Mouse (Mus musculus) forebrain, embryonic 16.5 days (tissue): ENCODE measurements around the gene Pam16. TPM values are rescaled to one million over a fixed set of nuclear protein-coding genes. Genes with fewer than 3 reads are reported as not detected.

Experiments
- ATAC-seq: fragments of 200-750 bp; cut with Nextera tagmentation; 2 replicates; pipeline ENCODE4 v1.8.0; 2017; ENCODE audit warnings: mild to moderate bottlenecking, moderate library complexity
- H3K27ac ChIP-seq: fragments of 300-500 bp; sonication (generic); 2 replicates; pipeline ENCODE4 v1.5.1; 2014; ENCODE audit warnings: low read length, control low read depth
- H3K27me3 ChIP-seq: fragments of 300-500 bp; sonication (generic); replicated peaks from 2 replicates; pipeline ENCODE4 v1.6.1; 2014; ENCODE audit warnings: low read length; ENCODE audit not compliant: control insufficient read depth, insufficient read depth
- H3K36me3 ChIP-seq: fragments of 300-500 bp; sonication (generic); 2 replicates; pipeline ENCODE4 v1.6.1; 2014; ENCODE audit not compliant: control insufficient read depth, insufficient read depth
- H3K4me1 ChIP-seq: fragments of 300-500 bp; sonication (generic); replicated peaks from 2 replicates; pipeline ENCODE4 v1.6.1; 2014; ENCODE audit warnings: low read length; ENCODE audit not compliant: control insufficient read depth, insufficient read depth
- H3K4me2 ChIP-seq: fragments of 300-500 bp; sonication (generic); 2 replicates; pipeline ENCODE4 v1.6.1; 2014; ENCODE audit warnings: mild to moderate bottlenecking, low read length, control low read depth
- H3K4me3 ChIP-seq: fragments of 300-500 bp; sonication (generic); replicated peaks from 2 replicates; pipeline ENCODE4 v1.5.1; 2014; ENCODE audit warnings: mild to moderate bottlenecking, low read length, control low read depth
- H3K9ac ChIP-seq: fragments of 300-500 bp; sonication (generic); replicated peaks from 2 replicates; pipeline ENCODE4 v1.6.1; 2014; ENCODE audit warnings: low read depth, low read length, control low read depth
- H3K9me3 ChIP-seq: fragments of 300-500 bp; sonication (generic); 2 replicates; pipeline ENCODE4 v1.6.1; 2016; ENCODE audit warnings: low read length; ENCODE audit not compliant: control insufficient read depth
- WGBS: fragments of 180-500 bp; shearing (Covaris S2); extraction: QIAGEN DNeasy Blood & Tissue Kit; methylation state at CpG from one replicate; pipeline ENCODE4 v1.1.7; 2014; 5-methylcytosine and 5-hydroxymethylcytosine counted together
- polyA plus RNA-seq: library from polyadenylated mRNA; unstranded; fragments of >200 nt; fragmentation: Nextera tagmentation; extraction: Ambion mirVana; gene quantifications from 2 replicates; pipeline ENCODE4 v1.2.1, GENCODE M21; 2015

Pam16 gene
- polyA plus RNA-seq, 1 experiment from 2014 or later: 157 TPM

DNA sequence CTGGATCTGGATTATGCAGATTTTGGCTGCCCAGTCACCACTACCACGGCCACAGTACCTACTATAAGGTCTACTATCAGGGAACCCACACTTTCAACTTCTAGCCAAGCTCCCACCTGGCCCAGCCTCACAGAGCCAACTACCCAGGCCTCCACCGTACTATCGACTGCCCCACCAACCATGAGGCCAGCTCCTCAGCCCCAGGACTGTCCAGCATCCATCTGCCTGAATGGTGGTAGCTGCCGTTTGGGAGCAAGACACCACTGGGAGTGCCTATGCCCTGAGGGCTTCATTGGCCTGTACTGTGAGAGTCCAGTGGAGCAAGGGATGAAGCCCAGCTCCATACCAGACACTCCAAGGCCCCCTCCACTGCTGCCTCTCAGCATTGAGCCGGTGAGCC is 24.4 kb upstream of the Pam16 start:
- Histone ChIP-seq H3K4me2 (no peak overlapping the region), H3K4me1 (peaks cover 4% of the 10 kb centered on the region), H3K36me3 (no peaks in the 10 kb centered on the region; the same call in 1 of the 2 replicates), H3K9ac (no peak overlapping the region), H3K27me3 (no peaks in the 10 kb centered on the region), H3K27ac (no peak overlapping the region), H3K9me3 (no peaks in the 10 kb centered on the region), H3K4me3 (no peak overlapping the region)
- no peak for ATAC-seq
- WGBS: 87% methylated on average over 5 of the region's 5 CpGs

DNA sequence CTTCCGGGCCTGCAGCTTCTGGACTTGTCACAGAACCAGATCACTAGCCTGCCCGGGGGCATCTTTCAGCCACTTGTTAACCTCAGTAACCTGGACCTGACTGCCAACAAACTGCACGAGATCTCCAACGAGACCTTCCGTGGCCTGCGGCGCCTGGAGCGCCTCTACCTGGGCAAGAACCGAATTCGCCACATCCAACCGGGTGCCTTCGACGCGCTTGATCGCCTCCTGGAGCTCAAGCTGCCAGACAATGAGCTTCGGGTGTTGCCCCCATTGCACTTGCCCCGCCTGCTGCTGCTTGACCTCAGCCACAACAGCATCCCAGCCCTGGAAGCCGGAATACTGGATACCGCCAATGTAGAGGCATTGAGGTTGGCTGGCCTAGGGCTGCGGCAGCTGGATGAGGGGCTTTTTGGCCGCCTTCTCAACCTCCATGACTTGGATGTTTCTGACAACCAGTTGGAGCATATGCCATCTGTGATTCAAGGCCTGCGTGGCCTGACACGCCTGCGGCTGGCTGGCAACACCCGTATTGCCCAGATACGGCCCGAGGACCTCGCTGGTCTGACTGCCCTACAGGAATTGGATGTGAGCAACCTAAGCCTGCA is 23.7 kb upstream of the Pam16 start:
- H3K27me3 ChIP-seq: no peaks in the 10 kb centered on the region
- ATAC-seq: no peak
- no peak overlapping the region for H3K4me3 ChIP-seq
- no peak overlapping the region for H3K4me2 ChIP-seq
- H3K9me3 ChIP-seq: no peaks in the 10 kb centered on the region
- no peaks in the 10 kb centered on the region; the same call in 1 of the 2 replicates for H3K36me3 ChIP-seq
- WGBS: 86% methylated on average over 28 of the region's 28 CpGs
- H3K27ac ChIP-seq: no peak overlapping the region
- peaks cover 11% of the 10 kb centered on the region for H3K4me1 ChIP-seq
- H3K9ac ChIP-seq: no peak overlapping the region

DNA sequence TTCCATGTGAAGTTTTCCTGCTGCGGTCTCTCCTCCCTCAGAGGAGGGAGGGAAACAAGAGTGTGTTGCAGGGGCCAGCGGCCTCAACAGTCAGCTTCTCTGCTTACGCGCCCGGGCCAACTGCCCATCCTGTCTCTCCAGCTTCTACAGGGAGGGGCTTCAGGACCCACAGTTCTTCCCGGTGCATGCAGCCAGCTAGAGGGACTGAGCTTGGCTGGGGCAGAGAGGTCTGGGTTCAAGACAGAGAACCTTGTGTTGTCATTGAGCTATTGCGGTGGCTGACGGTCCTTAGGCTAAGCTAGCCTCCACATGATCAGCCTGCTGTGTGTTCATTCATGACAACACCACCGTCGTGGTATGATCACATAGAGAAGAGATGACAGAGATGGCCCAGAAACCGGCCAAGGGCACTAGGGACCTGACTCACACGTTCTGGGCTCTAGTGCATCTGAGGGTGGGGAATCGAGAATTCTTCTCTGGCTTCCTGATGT is 22.9 kb upstream of the Pam16 start:
- ATAC-seq: no peak
- Histone ChIP-seq H3K27me3 (no peaks in the 10 kb centered on the region), H3K36me3 (no peaks in the 10 kb centered on the region; the same call in 1 of the 2 replicates), H3K4me3 (no peak overlapping the region), H3K9me3 (no peaks in the 10 kb centered on the region), H3K4me2 (no peak overlapping the region), H3K27ac (no peak overlapping the region), H3K4me1 (peaks cover 20% of the 10 kb centered on the region), H3K9ac (no peak overlapping the region)
- 79% methylated on average over 13 of the region's 13 CpGs for WGBS

DNA sequence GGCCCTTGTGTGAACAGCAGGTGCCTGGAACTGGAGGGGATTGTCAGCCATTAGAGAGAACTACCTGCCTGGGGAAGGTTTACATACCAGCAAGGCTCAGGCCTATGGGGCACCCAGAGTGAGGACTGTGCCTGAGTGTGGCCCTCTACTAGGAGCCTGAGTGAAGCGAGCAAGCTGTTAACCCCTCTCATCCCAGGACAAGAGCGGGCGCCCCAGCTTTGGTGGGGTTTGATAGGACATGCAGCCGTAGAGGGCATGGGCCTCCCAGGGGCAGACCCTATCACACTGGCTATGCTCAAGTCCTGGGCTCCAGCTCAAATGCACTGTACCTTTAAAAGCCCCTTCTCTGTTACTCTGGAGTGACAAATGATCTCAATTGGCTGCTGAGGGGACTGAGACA is 22.0 kb upstream of the Pam16 start:
- Histone ChIP-seq H3K9ac (no peak overlapping the region), H3K4me1 (peaks cover 28% of the 10 kb centered on the region), H3K36me3 (no peaks in the 10 kb centered on the region; the same call in 1 of the 2 replicates), H3K27me3 (no peaks in the 10 kb centered on the region), H3K4me3 (no peak overlapping the region), H3K9me3 (no peaks in the 10 kb centered on the region), H3K27ac (no peak overlapping the region), H3K4me2 (no peak overlapping the region)
- ATAC-seq: no peak
- WGBS: 73% methylated on average over 4 of the region's 4 CpGs

DNA sequence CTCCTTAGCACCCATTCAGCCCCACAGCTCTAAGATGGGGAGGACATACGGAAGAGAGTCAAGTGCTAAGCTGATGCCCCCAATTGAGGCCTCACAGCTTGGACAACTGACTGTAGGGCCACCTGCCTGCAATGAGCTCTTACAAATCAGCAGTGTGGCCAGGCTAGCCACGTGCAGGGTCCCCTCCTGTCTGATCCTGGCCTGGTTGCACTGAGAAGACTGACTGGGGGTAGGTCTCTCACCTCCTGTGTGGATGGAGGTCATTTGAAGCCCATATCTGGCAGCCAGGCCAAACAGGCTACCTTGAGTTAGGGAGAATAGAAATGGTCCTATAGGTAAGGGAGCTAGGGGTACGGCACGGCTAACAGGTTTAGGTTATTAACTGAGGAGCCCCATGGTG is 21.1 kb upstream of the Pam16 start:
- Histone ChIP-seq H3K4me3 (no peak overlapping the region), H3K27ac (no peak overlapping the region), H3K4me2 (no peak overlapping the region), H3K36me3 (no peaks in the 10 kb centered on the region), H3K27me3 (no peaks in the 10 kb centered on the region), H3K9ac (no peak overlapping the region), H3K4me1 (peaks cover 29% of the 10 kb centered on the region), H3K9me3 (no peaks in the 10 kb centered on the region)
- no peak for ATAC-seq
- WGBS: 76% methylated on average over 4 of the region's 4 CpGs

DNA sequence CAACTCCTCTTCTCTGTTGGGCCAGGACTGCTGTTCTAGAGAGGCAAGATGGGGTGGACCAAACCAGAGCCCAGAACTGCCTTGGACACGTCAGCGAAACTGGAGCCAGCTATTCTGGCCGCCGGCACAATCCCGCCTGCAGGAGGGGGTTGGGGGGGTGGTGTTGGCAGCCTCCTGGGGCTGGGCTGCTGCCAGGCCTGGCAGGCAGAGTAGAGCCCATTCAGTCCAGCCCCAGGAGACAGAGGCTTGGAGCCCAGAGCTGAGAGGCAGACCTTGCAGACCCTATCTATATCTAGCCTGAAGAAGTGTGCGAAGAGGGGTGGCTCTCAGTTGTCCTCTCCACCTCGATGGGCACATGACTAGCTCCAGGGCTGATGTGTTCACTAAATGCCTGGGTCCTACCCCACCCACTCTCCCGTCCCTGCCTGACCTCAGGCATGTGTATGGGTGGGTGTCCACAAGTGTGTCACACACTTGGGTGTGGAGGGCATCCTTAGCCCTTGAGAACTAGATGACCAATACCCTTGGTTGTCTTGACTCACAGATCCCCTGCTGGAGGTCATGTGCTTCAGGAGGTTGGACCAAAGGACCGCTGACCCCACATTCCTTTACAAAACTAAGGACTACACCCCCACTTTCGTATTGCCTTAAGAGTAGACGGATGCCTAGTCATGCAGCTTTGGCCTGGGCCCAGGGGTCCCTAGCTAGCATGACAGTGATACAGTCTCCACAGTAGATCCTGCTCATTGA is 19.1 kb upstream of the Pam16 start:
- Histone ChIP-seq H3K4me1 (peaks cover 36% of the 10 kb centered on the region), H3K36me3 (no peaks in the 10 kb centered on the region), H3K4me3 (no peak overlapping the region), H3K27ac (no peak overlapping the region), H3K27me3 (no peaks in the 10 kb centered on the region), H3K9ac (no peak overlapping the region), H3K9me3 (no peaks in the 10 kb centered on the region), H3K4me2 (no peak overlapping the region)
- 49% methylated on average over 11 of the region's 11 CpGs for WGBS
- peak; percentile 79 for ATAC-seq

DNA sequence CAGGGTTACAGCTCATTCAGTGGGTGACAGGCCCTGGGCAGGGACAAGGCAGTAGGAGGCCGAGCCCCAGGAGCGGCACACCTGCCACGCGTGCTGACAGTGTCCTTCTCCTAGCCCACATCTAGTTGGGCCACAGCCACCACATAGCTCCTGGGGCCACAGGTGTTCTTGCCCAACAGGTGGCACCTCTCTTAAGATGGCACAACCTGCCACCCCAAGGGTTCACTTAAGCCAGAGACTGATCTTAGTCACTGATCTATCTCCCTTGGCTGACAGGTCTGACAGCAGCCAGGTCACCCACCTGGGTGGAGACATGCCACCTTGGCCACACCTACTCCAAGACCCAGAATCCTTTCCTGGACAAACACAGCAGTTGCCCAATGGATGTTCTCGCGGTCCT is 18.1 kb upstream of the Pam16 start:
- Histone ChIP-seq H3K27ac (no peak overlapping the region), H3K4me1 (peaks cover 36% of the 10 kb centered on the region), H3K9ac (no peak overlapping the region), H3K36me3 (0 out of 2 replicates have a peak, but pooled peaks cover 2% of the 10 kb centered on the region), H3K4me3 (no peak overlapping the region), H3K4me2 (no peak overlapping the region), H3K27me3 (no peaks in the 10 kb centered on the region), H3K9me3 (no peaks in the 10 kb centered on the region)
- no peak for ATAC-seq
- WGBS: 72% methylated on average over 6 of the region's 6 CpGs

DNA sequence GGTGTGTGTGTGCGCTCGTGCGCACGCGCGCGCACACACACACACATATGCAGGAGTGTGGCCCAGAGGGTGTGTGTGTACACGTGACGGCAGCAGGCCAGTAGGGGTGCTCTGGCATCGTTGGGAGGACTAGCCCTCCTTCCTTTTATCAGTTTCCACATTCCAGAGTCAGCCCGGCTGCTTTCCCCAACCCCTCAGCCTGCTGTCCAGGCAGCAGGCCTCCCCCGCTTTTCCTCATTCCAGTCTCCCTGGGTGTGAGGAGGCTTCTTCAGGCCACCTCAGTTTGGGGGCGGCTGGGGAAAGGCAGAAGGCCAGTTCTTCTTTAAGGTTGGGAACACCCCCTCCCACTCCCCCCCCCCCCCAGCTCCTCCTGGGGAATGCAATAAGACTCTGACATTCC is 17.4 kb upstream of the Pam16 start:
- H3K4me2 ChIP-seq: no peak overlapping the region

DNA sequence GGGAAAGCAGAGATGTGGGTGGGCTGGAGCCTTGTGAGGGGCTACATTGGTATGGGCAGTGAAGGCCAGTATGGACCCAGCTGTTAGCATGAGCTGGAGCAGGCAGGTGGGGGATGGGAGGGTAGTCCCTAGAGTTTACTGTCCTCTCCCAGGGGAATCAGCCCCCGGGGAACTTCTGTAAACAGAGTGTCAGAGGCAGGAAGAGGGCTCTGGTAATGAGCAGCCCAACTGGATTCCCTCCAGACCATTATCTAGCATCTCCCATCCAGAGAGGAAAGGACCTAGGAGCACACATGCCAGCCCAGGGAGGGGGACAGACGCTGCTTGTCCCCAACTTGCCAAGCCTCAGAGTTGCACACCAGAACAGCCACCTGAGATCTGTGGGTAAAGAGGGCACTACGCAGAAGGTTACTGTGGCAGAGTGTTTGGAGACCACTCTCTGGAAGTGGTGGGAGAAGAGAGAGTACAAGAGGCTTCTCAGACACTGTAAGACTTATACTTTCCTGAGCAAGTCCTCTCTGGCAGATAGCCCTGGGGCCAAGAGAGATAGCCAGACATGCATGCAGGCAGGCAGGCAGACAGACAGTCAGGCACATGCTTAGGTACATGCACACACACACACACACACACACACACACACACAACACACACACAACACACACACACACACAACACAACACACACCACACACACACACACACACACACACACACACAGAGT is 16.5 kb upstream of the Pam16 start:
- 55% methylated on average over 3 of the region's 3 CpGs for WGBS
- no peak overlapping the region for H3K9ac ChIP-seq
- H3K27me3 ChIP-seq: no peaks in the 10 kb centered on the region
- H3K4me3 ChIP-seq: no peak overlapping the region
- ATAC-seq: no peak
- no peak overlapping the region for H3K27ac ChIP-seq
- H3K4me2 ChIP-seq: 0 out of 2 replicates have a peak overlapping the region, but pooled peaks have one; percentile 20
- no peaks in the 10 kb centered on the region for H3K9me3 ChIP-seq
- 0 out of 2 replicates have a peak, but pooled peaks cover 2% of the 10 kb centered on the region for H3K36me3 ChIP-seq
- H3K4me1 ChIP-seq: peaks cover 36% of the 10 kb centered on the region

More for the DNA sequence above, 17.4 kb upstream of the Pam16 start:
- Histone ChIP-seq H3K4me3 (no peak overlapping the region), H3K4me1 (peaks cover 36% of the 10 kb centered on the region), H3K27ac (no peak overlapping the region), H3K9me3 (no peaks in the 10 kb centered on the region), H3K9ac (no peak overlapping the region), H3K36me3 (0 out of 2 replicates have a peak, but pooled peaks cover 2% of the 10 kb centered on the region), H3K27me3 (no peaks in the 10 kb centered on the region)
- WGBS: 30% methylated on average over 13 of the region's 13 CpGs
- ATAC-seq: no peak
